Mouse (Mus musculus) stomach, postnatal 0 days (tissue): Measurements from ENCODE around the gene Gsg1l. TPM values are rescaled to one million over a fixed set of nuclear protein-coding genes. Genes with fewer than 3 reads are reported as not detected.

ENCODE experiments used
- ATAC-seq: fragments of 200-750 bp; cut with Nextera tagmentation; 2 replicates; pipeline ENCODE4 v1.8.0; 2017; ENCODE audit not compliant: low FRiP score, low TSS enrichment
- DNase-seq: peaks from one replicate; pipeline ENCODE4 v3.0.0-alpha.2; 2016; ENCODE audit warnings: low spot score
- H3K27ac ChIP-seq: fragments of 300-500 bp; sonication (generic); replicated peaks from 2 replicates; pipeline ENCODE4 v1.5.1; 2014; ENCODE audit warnings: mild to moderate bottlenecking, control low read depth
- H3K27me3 ChIP-seq: fragments of 300-500 bp; sonication (generic); 2 replicates; pipeline ENCODE4 v1.6.1; 2014; ENCODE audit warnings: low read length; ENCODE audit not compliant: control insufficient read depth, insufficient read depth
- H3K36me3 ChIP-seq: fragments of 300-500 bp; sonication (generic); 2 replicates; pipeline ENCODE4 v1.6.1; 2014; ENCODE audit warnings: low read length, mixed read lengths; ENCODE audit not compliant: control insufficient read depth, insufficient read depth
- H3K4me1 ChIP-seq: fragments of 300-500 bp; sonication (generic); replicated peaks from 2 replicates; pipeline ENCODE4 v1.6.1; 2014; ENCODE audit warnings: antibody characterized with exemption; ENCODE audit not compliant: control insufficient read depth, insufficient read depth
- H3K4me2 ChIP-seq: fragments of 300-500 bp; sonication (generic); replicated peaks from 2 replicates; pipeline ENCODE4 v1.6.1; 2014; ENCODE audit warnings: low read depth, mild to moderate bottlenecking, control low read depth, moderate library complexity
- H3K4me3 ChIP-seq: fragments of 300-500 bp; sonication (generic); 2 replicates; pipeline ENCODE4 v1.5.1; 2014; ENCODE audit warnings: low read depth, low read length, control low read depth
- H3K9ac ChIP-seq: fragments of 300-500 bp; sonication (generic); 2 replicates; pipeline ENCODE4 v1.6.1; 2014; ENCODE audit warnings: mild to moderate bottlenecking, low read length, control low read depth, mixed read lengths
- H3K9me3 ChIP-seq: fragments of 300-500 bp; sonication (generic); 2 replicates; pipeline ENCODE4 v1.6.1; 2016; ENCODE audit warnings: low read length; ENCODE audit not compliant: control insufficient read depth
- CTCF ChIP-seq: IDR thresholded peaks from 2 replicates; pipeline ENCODE4 v1.5.1; 2016; ENCODE audit warnings: antibody characterized with exemption, low read depth, mild to moderate bottlenecking, moderate library complexity
- EP300 ChIP-seq: optimal IDR thresholded peaks from 2 replicates; pipeline ENCODE3; 2016; ENCODE audit warnings: antibody characterized with exemption
- WGBS: fragments of 180-500 bp; shearing (Covaris S2); extraction: QIAGEN DNeasy Blood & Tissue Kit; methylation state at CpG from one replicate; pipeline ENCODE4 v1.1.7; 2014; 5-methylcytosine and 5-hydroxymethylcytosine counted together
- polyA plus RNA-seq: library from polyadenylated mRNA; unstranded; fragments of >200 nt; fragmentation: Nextera tagmentation; extraction: Ambion mirVana; gene quantifications from 2 replicates; pipeline ENCODE4 v1.2.1, GENCODE M21; 2015

Gsg1l gene
- polyA plus RNA-seq, 1 experiment from 2014 or later = 0.67 TPM

- Histone ChIP-seq H3K4me3 (no peak overlapping the region), H3K4me1 (no peaks in the 10 kb centered on the region), H3K4me2 (no peak overlapping the region), H3K9me3 (no peaks in the 10 kb centered on the region), H3K27ac (no peak overlapping the region), H3K9ac (no peak overlapping the region), H3K36me3 (no peaks in the 10 kb centered on the region), H3K27me3 (no peaks in the 10 kb centered on the region)
- no peak for TF ChIP-seq EP300
- TF ChIP-seq CTCF = no peak
- no peak for ATAC-seq
- DNase-seq = no peak
- WGBS = 57% methylated on average over 4 of the region's 4 CpGs
Measured at GRCm38 (mm10) chr7:125887124-125887523, 195.1 kb downstream of the Gsg1l start.

GRCm38 (mm10) chr7:125886116-125886680 is 196.0 kb downstream of the Gsg1l start:
- 58% methylated on average over 4 of the region's 4 CpGs for WGBS
- Histone ChIP-seq H3K9me3 (no peaks in the 10 kb centered on the region), H3K27me3 (no peaks in the 10 kb centered on the region), H3K4me3 (no peak overlapping the region), H3K36me3 (no peaks in the 10 kb centered on the region), H3K4me1 (no peaks in the 10 kb centered on the region), H3K4me2 (no peak overlapping the region), H3K27ac (no peak overlapping the region), H3K9ac (no peak overlapping the region)
- ATAC-seq = no peak
- DNase-seq = no peak
- TF ChIP-seq EP300 (no peak), CTCF (no peak)

- WGBS = 72% methylated on average over 2 of the region's 2 CpGs
- Histone ChIP-seq H3K36me3 (no peaks in the 10 kb centered on the region), H3K4me2 (no peak overlapping the region), H3K27me3 (no peaks in the 10 kb centered on the region), H3K9me3 (no peaks in the 10 kb centered on the region), H3K9ac (no peak overlapping the region), H3K4me1 (no peaks in the 10 kb centered on the region), H3K4me3 (no peak overlapping the region), H3K27ac (no peak overlapping the region)
- ATAC-seq (no peak), DNase-seq (no peak)
- TF ChIP-seq EP300 (no peak), CTCF (no peak)
Measured at GRCm38 (mm10) chr7:125883232-125883631, 199.0 kb downstream of the Gsg1l start.

GRCm38 (mm10) chr7:125878040-125878439 is 204.2 kb downstream of the Gsg1l start:
- Histone ChIP-seq H3K4me3 (no peak overlapping the region), H3K4me2 (no peak overlapping the region), H3K9me3 (no peaks in the 10 kb centered on the region), H3K27me3 (no peaks in the 10 kb centered on the region), H3K9ac (no peak overlapping the region), H3K4me1 (no peaks in the 10 kb centered on the region), H3K27ac (no peak overlapping the region), H3K36me3 (no peaks in the 10 kb centered on the region)
- ATAC-seq (no peak), DNase-seq (no peak)
- 40% methylated on average over 4 of the region's 4 CpGs for WGBS
- TF ChIP-seq EP300 = no peak
- TF ChIP-seq CTCF = no peak

- TF ChIP-seq CTCF (no peak), EP300 (no peak)
- no peaks in the 10 kb centered on the region for H3K4me1 ChIP-seq
- H3K4me3 ChIP-seq = no peak overlapping the region
- no peak overlapping the region for H3K9ac ChIP-seq
- no peak overlapping the region for H3K4me2 ChIP-seq
- no peaks in the 10 kb centered on the region; the same call in 1 of the 2 replicates for H3K36me3 ChIP-seq
- no peaks in the 10 kb centered on the region for H3K27me3 ChIP-seq
- no peaks in the 10 kb centered on the region for H3K9me3 ChIP-seq
- ATAC-seq (no peak), DNase-seq (no peak)
- 59% methylated on average over 6 of the region's 6 CpGs for WGBS
- H3K27ac ChIP-seq = no peak overlapping the region
Measured at GRCm38 (mm10) chr7:125873971-125874495, 208.2 kb downstream of the Gsg1l start.

- H3K4me1 ChIP-seq = no peaks in the 10 kb centered on the region
- TF ChIP-seq CTCF (no peak), EP300 (no peak)
- no peak overlapping the region for H3K4me2 ChIP-seq
- H3K9ac ChIP-seq = no peak overlapping the region
- no peaks in the 10 kb centered on the region; the same call in 1 of the 2 replicates for H3K36me3 ChIP-seq
- H3K9me3 ChIP-seq = no peaks in the 10 kb centered on the region
- no peaks in the 10 kb centered on the region for H3K27me3 ChIP-seq
- 70% methylated on average over 3 of the region's 3 CpGs for WGBS
- DNase-seq = no peak
- H3K27ac ChIP-seq = no peak overlapping the region
- ATAC-seq = no peak
- no peak overlapping the region for H3K4me3 ChIP-seq
Measured at GRCm38 (mm10) chr7:125872874-125873273, 209.3 kb downstream of the Gsg1l start.
